Mouse (Mus musculus) midbrain, embryonic 13.5 days (tissue): ENCODE measurements around the gene Camsap3. TPM values are rescaled to one million over a fixed set of nuclear protein-coding genes. Genes with fewer than 3 reads are reported as not detected.
A peak's percentile ranks its signal among the peaks of the same experiment; 100 is the strongest.

ENCODE experiments used
- ATAC-seq: fragments of 200-750 bp; cut with Nextera tagmentation; 2 replicates; pipeline ENCODE4 v1.8.0; 2017; ENCODE audit warnings: mild to moderate bottlenecking, moderate TSS enrichment, moderate library complexity
- H3K27ac ChIP-seq: fragments of 300-500 bp; sonication (generic); 2 replicates; pipeline ENCODE4 v1.5.1; 2015; ENCODE audit warnings: inconsistent platforms, mild to moderate bottlenecking, moderate library complexity
- H3K27me3 ChIP-seq: fragments of 300-500 bp; sonication (generic); 2 replicates; pipeline ENCODE4 v1.6.1; 2015; ENCODE audit warnings: mild to moderate bottlenecking, inconsistent platforms
- H3K36me3 ChIP-seq: fragments of 300-500 bp; sonication (generic); 2 replicates; pipeline ENCODE4 v1.6.1; 2015; ENCODE audit warnings: mild to moderate bottlenecking, inconsistent platforms
- H3K4me1 ChIP-seq: fragments of 300-500 bp; sonication (generic); replicated peaks from 2 replicates; pipeline ENCODE4 v1.6.1; 2015; ENCODE audit warnings: inconsistent platforms
- H3K4me2 ChIP-seq: fragments of 300-500 bp; sonication (generic); replicated peaks from 2 replicates; pipeline ENCODE4 v1.6.1; 2015; ENCODE audit warnings: moderate library complexity, mild to moderate bottlenecking, inconsistent platforms
- H3K4me3 ChIP-seq: fragments of 300-500 bp; sonication (generic); replicated peaks from 2 replicates; pipeline ENCODE4 v1.5.1; 2015; ENCODE audit warnings: mild to moderate bottlenecking, inconsistent platforms
- H3K9ac ChIP-seq: fragments of 300-500 bp; sonication (generic); replicated peaks from 2 replicates; pipeline ENCODE4 v1.6.1; 2015; ENCODE audit warnings: mild to moderate bottlenecking, inconsistent platforms
- H3K9me3 ChIP-seq: fragments of 300-500 bp; sonication (generic); 2 replicates; pipeline ENCODE4 v1.6.1; 2016; ENCODE audit warnings: mild to moderate bottlenecking, inconsistent platforms
- WGBS: fragments of 180-500 bp; shearing (Covaris S2); methylation state at CpG from one replicate; pipeline ENCODE4 v1.1.7; 2015; 5-methylcytosine and 5-hydroxymethylcytosine counted together
- polyA plus RNA-seq: library from polyadenylated mRNA; unstranded; fragments of >200 nt; fragmentation: Nextera tagmentation; extraction: Ambion mirVana; gene quantifications from 2 replicates; pipeline ENCODE4 v1.2.1, GENCODE M21; 2015

The Camsap3 gene
- polyA plus RNA-seq, 1 experiment from 2014 or later = 35.6 TPM

- Histone ChIP-seq H3K4me2 (no peak overlapping the region), H3K36me3 (peaks cover 99% of the 10 kb centered on the region), H3K4me1 (no peaks in the 10 kb centered on the region), H3K27ac (no peak overlapping the region), H3K27me3 (no peaks in the 10 kb centered on the region), H3K4me3 (no peak overlapping the region), H3K9me3 (no peaks in the 10 kb centered on the region), H3K9ac (no peak overlapping the region)
- WGBS = 84% methylated on average over 7 of the region's 7 CpGs
- no peak for ATAC-seq
Observed at GRCm38 (mm10) chr8:3607822-3608221, 20.7 kb downstream of the Camsap3 start.

GRCm38 (mm10) chr8:3609046-3609815 is 22.1 kb downstream of the Camsap3 start:
- ATAC-seq = no peak
- Histone ChIP-seq H3K27me3 (no peaks in the 10 kb centered on the region), H3K27ac (no peak overlapping the region), H3K9ac (no peak overlapping the region), H3K4me1 (no peaks in the 10 kb centered on the region), H3K9me3 (no peaks in the 10 kb centered on the region), H3K4me2 (no peak overlapping the region), H3K4me3 (no peak overlapping the region), H3K36me3 (peaks cover 99% of the 10 kb centered on the region)
- 91% methylated on average over 12 of the region's 12 CpGs for WGBS

- Histone ChIP-seq H3K4me3 (no peak overlapping the region), H3K4me2 (no peak overlapping the region), H3K36me3 (peaks cover 99% of the 10 kb centered on the region)
Observed at GRCm38 (mm10) chr8:3609816-3610150, 22.7 kb downstream of the Camsap3 start.

GRCm38 (mm10) chr8:3621199-3621970 is 34.3 kb downstream of the Camsap3 start, which contains the start of the genes Xab2 and Pet100:
TSS of gene Xab2 (minus strand) at chr8:3621316.
TSS of gene Pet100 (plus strand) at chr8:3621548.
- Histone ChIP-seq H3K9ac (peak within 1 kb of the TSS; percentile 81), H3K4me1 (peaks cover 22% of the 10 kb centered on the region), H3K36me3 (peaks cover 23% of the 10 kb centered on the region), H3K4me2 (peak within 1 kb of the TSS; percentile 89), H3K27me3 (no peaks in the 10 kb centered on the region), H3K4me3 (peak within 1 kb of the TSS; percentile 90), H3K9me3 (no peaks in the 10 kb centered on the region), H3K27ac (no peak within 1 kb of the TSS)
- peak; percentile 97 for ATAC-seq
- under 1% methylated on average over 37 of the region's 37 CpGs for WGBS

More at GRCm38 (mm10) chr8:3609816-3610150, 22.7 kb downstream of the Camsap3 start:
- Histone ChIP-seq H3K9me3 (no peaks in the 10 kb centered on the region), H3K27me3 (no peaks in the 10 kb centered on the region), H3K9ac (no peak overlapping the region), H3K4me1 (no peaks in the 10 kb centered on the region), H3K27ac (no peak overlapping the region)
- ATAC-seq = no peak
- WGBS = 91% methylated on average over 6 of the region's 6 CpGs

- Histone ChIP-seq H3K36me3 (peaks cover 17% of the 10 kb centered on the region), H3K4me1 (peaks cover 22% of the 10 kb centered on the region), H3K9me3 (no peaks in the 10 kb centered on the region), H3K4me2 (peak overlapping the region; percentile 76), H3K9ac (peak overlapping the region; percentile 77), H3K27ac (no peak overlapping the region), H3K4me3 (peak overlapping the region; percentile 90), H3K27me3 (no peaks in the 10 kb centered on the region)
- 64% methylated on average over 8 of the region's 8 CpGs for WGBS
- ATAC-seq = no peak
Observed at GRCm38 (mm10) chr8:3622119-3622518, 35.0 kb downstream of the Camsap3 start.

GRCm38 (mm10) chr8:3625445-3625844 is 38.4 kb downstream of the Camsap3 start, which contains the start of gene Pcp2:
TSS of gene Pcp2 (minus strand) at chr8:3625545.
- H3K27me3 ChIP-seq = peaks cover 18% of the 10 kb centered on the region

GRCm38 (mm10) chr8:3626971-3627370 is 39.9 kb downstream of the Camsap3 start:
- no peaks in the 10 kb centered on the region; the same call in 1 of the 2 replicates for H3K36me3 ChIP-seq
- no peak overlapping the region for H3K9ac ChIP-seq
- WGBS = 56% methylated on average over 5 of the region's 5 CpGs
- H3K4me1 ChIP-seq = peaks cover 15% of the 10 kb centered on the region
- no peaks in the 10 kb centered on the region for H3K9me3 ChIP-seq
- no peak overlapping the region for H3K4me2 ChIP-seq
- no peak overlapping the region for H3K27ac ChIP-seq
- no peak overlapping the region for H3K4me3 ChIP-seq
- peaks cover 28% of the 10 kb centered on the region for H3K27me3 ChIP-seq
- ATAC-seq = no peak

More at GRCm38 (mm10) chr8:3625445-3625844, 38.4 kb downstream of the Camsap3 start, which contains the start of gene Pcp2:
- no peak within 1 kb of the TSS for H3K27ac ChIP-seq
- H3K4me2 ChIP-seq = no peak within 1 kb of the TSS
- H3K9me3 ChIP-seq = no peaks in the 10 kb centered on the region
- no peak for ATAC-seq
- no peaks in the 10 kb centered on the region; the same call in 1 of the 2 replicates for H3K36me3 ChIP-seq
- H3K4me3 ChIP-seq = no peak within 1 kb of the TSS
- H3K4me1 ChIP-seq = peaks cover 12% of the 10 kb centered on the region
- 54% methylated on average over 1 of the region's 1 CpGs for WGBS
- H3K9ac ChIP-seq = no peak within 1 kb of the TSS

- Histone ChIP-seq H3K4me1 (peaks cover 8% of the 10 kb centered on the region), H3K9ac (no peak overlapping the region), H3K9me3 (no peaks in the 10 kb centered on the region), H3K4me3 (no peak overlapping the region), H3K27me3 (peaks cover 28% of the 10 kb centered on the region), H3K4me2 (no peak overlapping the region), H3K27ac (no peak overlapping the region), H3K36me3 (no peaks in the 10 kb centered on the region; the same call in 1 of the 2 replicates)
- ATAC-seq = no peak
- 32% methylated on average over 5 of the region's 5 CpGs for WGBS
Observed at GRCm38 (mm10) chr8:3628014-3628413, 40.9 kb downstream of the Camsap3 start.

- 6% methylated on average over 47 of the region's 47 CpGs for WGBS
- Histone ChIP-seq H3K36me3 (no peaks in the 10 kb centered on the region), H3K4me1 (peaks cover 8% of the 10 kb centered on the region), H3K27me3 (peaks cover 28% of the 10 kb centered on the region), H3K4me3 (peak within 1 kb of the TSS; percentile 52), H3K9me3 (no peaks in the 10 kb centered on the region), H3K4me2 (peak within 1 kb of the TSS; percentile 71), H3K9ac (peak within 1 kb of the TSS; percentile 56; the same call in 1 of the 2 replicates), H3K27ac (no peak within 1 kb of the TSS)
- peak; percentile 73 for ATAC-seq
Observed at GRCm38 (mm10) chr8:3630647-3631477, 43.8 kb downstream of the Camsap3 start, which contains the start of gene Stxbp2. TSS of gene Stxbp2 (plus strand) at chr8:3630955.

GRCm38 (mm10) chr8:3631478-3631875 is 44.4 kb downstream of the Camsap3 start:
- Histone ChIP-seq H3K27me3 (peaks cover 28% of the 10 kb centered on the region), H3K9ac (0 out of 2 replicates have a peak overlapping the region, but pooled peaks have one; percentile 56), H3K4me2 (peak overlapping the region; percentile 71), H3K9me3 (no peaks in the 10 kb centered on the region), H3K27ac (no peak overlapping the region), H3K4me3 (peak overlapping the region; percentile 52), H3K4me1 (peaks cover 8% of the 10 kb centered on the region), H3K36me3 (no peaks in the 10 kb centered on the region)
- peak; percentile 3; the same call in 1 of the 2 replicates for ATAC-seq
- 21% methylated on average over 8 of the region's 8 CpGs for WGBS

- H3K27me3 ChIP-seq = no peaks in the 10 kb centered on the region
- no peak overlapping the region for H3K27ac ChIP-seq
- ATAC-seq = no peak
- H3K4me3 ChIP-seq = no peak overlapping the region
- H3K36me3 ChIP-seq = no peaks in the 10 kb centered on the region
- no peak overlapping the region for H3K4me2 ChIP-seq
- H3K4me1 ChIP-seq = no peaks in the 10 kb centered on the region
- 23% methylated on average over 5 of the region's 5 CpGs for WGBS
- H3K9ac ChIP-seq = no peak overlapping the region
- H3K9me3 ChIP-seq = no peaks in the 10 kb centered on the region
Observed at GRCm38 (mm10) chr8:3645804-3646203, 58.7 kb downstream of the Camsap3 start.
